Mouse (Mus musculus): ENCODE measurements around the gene Rbbp4. TPM values are rescaled to one million over a fixed set of nuclear protein-coding genes. Genes with fewer than 3 reads are reported as not detected.

Gene Rbbp4
- total RNA-seq, 2 experiments from 2014 or later: 111 to 133 TPM

- DNase-seq (ENCODE audit: extremely low spot score in 1 of 2, low spot score in 1 of 2): no peak
These were observed 74.0 kb downstream of the Rbbp4 start, which contains the start of gene C77080 for GRCm38 (mm10) chr4:129261196-129261595. TSS of gene C77080 (minus strand) at chr4:129261404.

- no peak for DNase-seq (ENCODE audit: extremely low spot score in 1 of 2, low spot score in 1 of 2)
These were observed 74.5 kb downstream of the Rbbp4 start for GRCm38 (mm10) chr4:129260678-129261077.

- DNase-seq (ENCODE audit: extremely low spot score in 1 of 2, low spot score in 1 of 2): no peak
These were observed 76.1 kb downstream of the Rbbp4 start for GRCm38 (mm10) chr4:129259101-129259500.

Small RNA genes lying within 50 kb of the gene (microRNA-seq; reads per million reads assigned to microRNA genes)
- gene Gm22994: 0 reads per million in 2 experiments

Other genes starting within 250 kb of the Rbbp4 start
- gene Tmem54, start 229.8 kb downstream of the Rbbp4 start, total RNA-seq (2021): not detected
- gene Hpca, start 213.3 kb downstream of the Rbbp4 start, total RNA-seq (2021): 1,000 to 10,000 TPM; 2,567 to 2,613 TPM
- gene Fndc5, start 198.4 kb downstream of the Rbbp4 start, total RNA-seq (2021): 10 to 100 TPM; 85.1 to 86.0 TPM
- 10 to 100 TPM; 32.5 to 35.2 TPM for gene S100pbp, start 145.6 kb downstream of the Rbbp4 start, total RNA-seq (2021)
- gene Yars, start 145.6 kb downstream of the Rbbp4 start, total RNA-seq (2021): 10 to 100 TPM; 85.0 to 85.9 TPM
- 1 to 10 TPM; 7.5 to 7.7 TPM for gene C77080, start 74.0 kb downstream of the Rbbp4 start, total RNA-seq (2021)
- gene Sync, start 47.8 kb downstream of the Rbbp4 start, total RNA-seq (2021): 1 to 10 TPM in 1 of 2 experiments, under 1 TPM in 1; 0.79 to 1.3 TPM
- 10 to 100 TPM; 30.5 to 33.9 TPM for gene Zbtb8os, start 325 bp upstream of the Rbbp4 start, total RNA-seq (2021)
- 1 to 10 TPM; 4.1 to 5.6 TPM for gene Zbtb8a, start 42.7 kb upstream of the Rbbp4 start, total RNA-seq (2021)
- gene Zbtb8b, start 105.5 kb upstream of the Rbbp4 start, total RNA-seq (2021): 1 to 10 TPM; 4.2 to 4.6 TPM
- gene Bsdc1, start 126.2 kb upstream of the Rbbp4 start, total RNA-seq (2021): 10 to 100 TPM; 55.4 to 57.7 TPM
- gene Tssk3, start 155.7 kb upstream of the Rbbp4 start, total RNA-seq (2021): not detected
- not detected for gene Fam229a, start 155.8 kb upstream of the Rbbp4 start, total RNA-seq (2021)
- gene Marcksl1, start 178.2 kb upstream of the Rbbp4 start, total RNA-seq (2021): 100 to 1,000 TPM; 170 to 171 TPM
- gene Hdac1, start 207.3 kb upstream of the Rbbp4 start, total RNA-seq (2021): 10 to 100 TPM; 37.0 to 48.7 TPM
- 1 to 10 TPM; 3.3 to 3.5 TPM for gene Lck, start 238.3 kb upstream of the Rbbp4 start, total RNA-seq (2021)
- gene Fam167b, start 243.2 kb upstream of the Rbbp4 start, total RNA-seq (2021): under 1 TPM in 1 of 2 experiments, not detected in 1; 0.81 TPM

Data from layer of hippocampus, postnatal 25 days (tissue).